In genomic region chr11:81193856-81194255, GRCm38 (mm10) we compare ENCODE assay signal across 11 mouse cellular contexts.
A peak's percentile ranks its signal among the peaks of the same experiment; 100 is the strongest.
DNase-seq lines count a peak whose midpoint lies in the region; ATAC-seq and TF ChIP-seq lines count a peak whose summit lies in the region.
"Had no signal": no experiment of that assay in that cellular context is flagged by ENCODE, and none has a peak within 500 bp of the region (broad histone marks: within the 10 kb centered on the region; RNA-seq: fewer than 3 reads in every experiment).

No protein-coding gene starts in this region.

- no peaks in the 10 kb centered on the region for H3K27me3 ChIP-seq in hindbrain, embryonic 10.5 days (ENCODE audit: insufficient read depth, poor library complexity, severe bottlenecking)
- H3K27me3 ChIP-seq in hindbrain, embryonic 13.5 days, result no peaks in the 10 kb centered on the region
- H3K27me3 ChIP-seq in heart, adult 2 months (ENCODE audit: control insufficient read depth, insufficient read depth, low read length), result no peaks in the 10 kb centered on the region
- H3K27me3 ChIP-seq: neural tube, embryonic 13.5 days had no signal

- no peaks in the 10 kb centered on the region for H3K4me1 ChIP-seq in hindbrain, embryonic 10.5 days (replicated peaks)
- no peaks in the 10 kb centered on the region for H3K4me1 ChIP-seq in hindbrain, embryonic 13.5 days (replicated peaks)
- no peaks in the 10 kb centered on the region for H3K4me1 ChIP-seq in heart, adult 2 months (ENCODE audit: control insufficient read depth, insufficient read depth, low read length)
- H3K4me1 ChIP-seq: neural tube, embryonic 13.5 days had no signal

- H3K4me3 ChIP-seq in hindbrain, embryonic 10.5 days, result no peak overlapping the region
- no peak overlapping the region for H3K4me3 ChIP-seq in hindbrain, embryonic 13.5 days
- H3K4me3 ChIP-seq in heart, adult 2 months, result no peak overlapping the region
- H3K4me3 ChIP-seq: neural tube, embryonic 13.5 days had no signal

- no peaks in the 10 kb centered on the region for H3K9me3 ChIP-seq in hindbrain, embryonic 10.5 days
- no peaks in the 10 kb centered on the region for H3K9me3 ChIP-seq in hindbrain, embryonic 13.5 days
- H3K9me3 ChIP-seq: neural tube, embryonic 13.5 days had no signal

- 60% methylated on average over 4 of the region's 4 CpGs for WGBS in hindbrain, embryonic 10.5 days
- WGBS in hindbrain, embryonic 13.5 days, result 56% methylated on average over 4 of the region's 4 CpGs
- WGBS in heart, adult 2 months, result 52% methylated on average over 4 of the region's 4 CpGs

- intact Hi-C loops in left cerebral cortex, postnatal 10 days (cut with DNase I), result no loop called here
- intact Hi-C loops in heart, adult 2 months (cut with DNase I), result no loop called here

- no peaks in the 10 kb centered on the region for H3K79me2 ChIP-seq in heart, adult 2 months (replicated peaks; ENCODE audit: control insufficient read depth, insufficient read depth, low read length)

- DNase-seq in hindbrain, embryonic 10.5 days (ENCODE audit: low spot score), result peak; percentile 40
- DNase-seq in ovary, postnatal 14 days (ENCODE audit: low spot score), result peak; percentile 11
- DNase-seq in ovary, postnatal 36 days (ENCODE audit: low spot score), result no peak
- peak; percentile 22 for DNase-seq in hindlimb bud, embryonic 11.5 days (ENCODE audit: extremely low spot score, low read depth, low spot score)
- no peak for DNase-seq in left cerebral cortex, postnatal 10 days (ENCODE audit: extremely low spot score in 1 of 2, low spot score in 2 of 2)
- no peak for DNase-seq in heart, adult 2 months
- no peak for DNase-seq in urinary bladder, postnatal 10 days (ENCODE audit: low spot score)
- DNase-seq: cerebellum, adult 11 months; kidney, adult 11 months had no signal

- H3K4me2 ChIP-seq in hindbrain, embryonic 13.5 days, result no peak overlapping the region
- H3K4me2 ChIP-seq: neural tube, embryonic 13.5 days had no signal

- H3K9ac ChIP-seq in hindbrain, embryonic 13.5 days, result no peak overlapping the region
- no peak overlapping the region for H3K9ac ChIP-seq in heart, adult 2 months (ENCODE audit: low read depth, low read length)
- H3K9ac ChIP-seq: neural tube, embryonic 13.5 days had no signal

- TF ChIP-seq POLR2A in heart, adult 2 months (IDR thresholded peaks at IDR 0.05; ENCODE audit: insufficient read depth, low read depth, low read length), result no peak

- TF ChIP-seq EP300 in heart, adult 2 months (IDR thresholded peaks at IDR 0.05; ENCODE audit: insufficient read depth, low read depth, low read length), result no peak

- no peak overlapping the region for H3K27ac ChIP-seq in hindbrain, embryonic 10.5 days
- no peak overlapping the region for H3K27ac ChIP-seq in hindbrain, embryonic 13.5 days
- no peak overlapping the region for H3K27ac ChIP-seq in heart, adult 2 months
- H3K27ac ChIP-seq: neural tube, embryonic 13.5 days had no signal

- H3K36me3 ChIP-seq in hindbrain, embryonic 10.5 days, result no peaks in the 10 kb centered on the region
- H3K36me3 ChIP-seq in hindbrain, embryonic 13.5 days, result no peaks in the 10 kb centered on the region
- H3K36me3 ChIP-seq in heart, adult 2 months (ENCODE audit: control insufficient read depth, insufficient read depth, low read length), result no peaks in the 10 kb centered on the region
- H3K36me3 ChIP-seq: neural tube, embryonic 13.5 days had no signal

- TF ChIP-seq CTCF in heart, adult 2 months (IDR thresholded peaks at IDR 0.05), result no peak

- ATAC-seq in hindbrain, embryonic 13.5 days (ENCODE audit: low FRiP score), result no peak

Comparison
In these comparisons a context has a peak if more than half of its experiments do, and no peak if none do; other contexts are left out.
1. DNase-seq: peak in hindbrain, embryonic 10.5 days (single experiment), ovary, postnatal 14 days (single experiment) and hindlimb bud, embryonic 11.5 days (single experiment); none in ovary, postnatal 36 days (single experiment), left cerebral cortex, postnatal 10 days (0 of 2), heart, adult 2 months (0 of 2) and urinary bladder, postnatal 10 days (single experiment).